Mouse (Mus musculus) MEL (cell line): ENCODE measurements around the gene Abca2. TPM values are rescaled to one million over a fixed set of nuclear protein-coding genes. Genes with fewer than 3 reads are reported as not detected.

Experiments used
- DNase-seq: peaks from one replicate; pipeline ENCODE4 v3.0.0; 2011; ENCODE audit warnings: low read depth, low spot score
- H3K27ac ChIP-seq: 2 replicates; pipeline ENCODE4 v1.5.1; 2012; ENCODE audit warnings: low read depth, mild to moderate bottlenecking, control low read depth, low read length, moderate library complexity; ENCODE audit not compliant: control insufficient read depth
- H3K27me3 ChIP-seq, 2 experiments: fragments of 150-350 bp in 1 of 2; sonication (generic) in 1 of 2; 2 replicates each; pipeline ENCODE4 v1.6.1; 2012; ENCODE audit warnings: low read length in 2 of 2, mild to moderate bottlenecking in 2 of 2, improper control_type of control experiment in 1 of 2, moderate library complexity in 1 of 2; ENCODE audit not compliant: insufficient read depth in 2 of 2, control insufficient read depth in 1 of 2
- H3K36me3 ChIP-seq, 2 experiments: 2 replicates each; pipeline ENCODE4 v1.6.1; 2012 to 2014; ENCODE audit warnings: low read length in 2 of 2, improper control_type of control experiment in 1 of 2, inconsistent platforms in 1 of 2, mild to moderate bottlenecking in 1 of 2; ENCODE audit not compliant: insufficient read depth in 2 of 2, control insufficient read depth in 1 of 2
- H3K4me1 ChIP-seq, 2 experiments: fragments of 150-350 bp in 1 of 2; sonication (generic) in 1 of 2; 2 replicates each; pipeline ENCODE4 v1.6.1; 2012; ENCODE audit warnings: low read length in 2 of 2, improper control_type of control experiment in 1 of 2, mild to moderate bottlenecking in 1 of 2; ENCODE audit not compliant: insufficient read depth in 2 of 2, control insufficient read depth in 1 of 2
- H3K4me3 ChIP-seq, 2 experiments: fragments of 150-350 bp in 1 of 2; sonication (generic) in 1 of 2; 2 replicates each; pipeline ENCODE4 v1.5.1; 2012; ENCODE audit warnings: low read depth in 2 of 2, low read length in 2 of 2, mild to moderate bottlenecking in 2 of 2, moderate library complexity in 2 of 2, control low read depth in 1 of 2, improper control_type of control experiment in 1 of 2; ENCODE audit not compliant: control insufficient read depth in 1 of 2, insufficient read depth in 1 of 2
- H3K79me2 ChIP-seq: 2 replicates; pipeline ENCODE4 v1.6.1; 2012; ENCODE audit warnings: mild to moderate bottlenecking, low read length, moderate library complexity; ENCODE audit not compliant: control insufficient read depth, poor library complexity, insufficient read depth
- H3K9ac ChIP-seq: 2 replicates; pipeline ENCODE4 v1.6.1; 2012; ENCODE audit warnings: low read depth, mild to moderate bottlenecking, control low read depth, low read length, moderate library complexity; ENCODE audit not compliant: control insufficient read depth, poor library complexity, severe bottlenecking
- H3K9me3 ChIP-seq: fragments of 150-350 bp; sonication (generic); replicated peaks from 2 replicates; pipeline ENCODE4 v1.6.1; 2012; ENCODE audit warnings: mild to moderate bottlenecking, low read length, improper control_type of control experiment, moderate library complexity; ENCODE audit not compliant: insufficient read depth
- CHD1 ChIP-seq: IDR thresholded peaks from 2 replicates; pipeline ENCODE4 v1.6.1; 2012; ENCODE audit warnings: low read depth, mild to moderate bottlenecking, inconsistent platforms, low read length, improper control_type of control experiment
- CTCF ChIP-seq, 3 experiments: IDR thresholded peaks in 2 of 3; conservative IDR thresholded peaks in 1 of 3; 2 replicates each; pipeline ENCODE4 v1.5.1; 2011 to 2012; ENCODE audit warnings: low read length in 3 of 3, low read depth in 2 of 3, mild to moderate bottlenecking in 2 of 3, improper control_type of control experiment in 1 of 3, inconsistent platforms in 1 of 3, mixed read lengths in 1 of 3, moderate library complexity in 1 of 3; ENCODE audit not compliant: control insufficient read depth in 1 of 3, insufficient read depth in 1 of 3, poor library complexity in 1 of 3, severe bottlenecking in 1 of 3
- E2F4 ChIP-seq: IDR thresholded peaks from 2 replicates; pipeline ENCODE4 v1.6.1; 2011; ENCODE audit warnings: low read depth, low read length, improper control_type of control experiment, borderline replicate concordance
- ELF1 ChIP-seq: IDR thresholded peaks from 2 replicates; pipeline ENCODE4 v1.6.1; 2014; ENCODE audit warnings: low read depth, mild to moderate bottlenecking, inconsistent platforms, low read length, improper control_type of control experiment, moderate library complexity
- GABPA ChIP-seq: IDR thresholded peaks from 2 replicates; pipeline ENCODE4 v1.6.1; 2012; ENCODE audit warnings: low read depth, mild to moderate bottlenecking, inconsistent platforms, low read length, improper control_type of control experiment, moderate library complexity
- GATA1 ChIP-seq: IDR thresholded peaks from 2 replicates; pipeline ENCODE4 v1.6.1; 2011; ENCODE audit warnings: low read depth, low read length, improper control_type of control experiment
- KAT2A ChIP-seq: conservative IDR thresholded peaks from 2 replicates; pipeline ENCODE4 v1.6.1; 2012; ENCODE audit warnings: low read depth, low read length, improper control_type of control experiment, inconsistent platforms
- MAZ ChIP-seq: IDR thresholded peaks from 2 replicates; pipeline ENCODE4 v1.6.1; 2012; ENCODE audit warnings: low read depth, mild to moderate bottlenecking, inconsistent platforms, low read length, improper control_type of control experiment
- MEF2A ChIP-seq: IDR thresholded peaks from 2 replicates; pipeline ENCODE4 v1.6.1; 2014; ENCODE audit warnings: low read depth, mild to moderate bottlenecking, inconsistent platforms, low read length, improper control_type of control experiment; ENCODE audit not compliant: poor library complexity, insufficient replicate concordance, severe bottlenecking; ENCODE audit errors: extremely low read depth
- MYB ChIP-seq: IDR thresholded peaks from 2 replicates; pipeline ENCODE4 v1.6.1; 2011; ENCODE audit warnings: mild to moderate bottlenecking, low read depth, low read length, improper control_type of control experiment
- POLR2AphosphoS2 ChIP-seq: IDR thresholded peaks from 2 replicates; pipeline ENCODE4 v1.6.1; 2011; ENCODE audit warnings: low read length, improper control_type of control experiment
- RCOR1 ChIP-seq: IDR thresholded peaks from 2 replicates; pipeline ENCODE4 v1.6.1; 2012; ENCODE audit warnings: low read depth, mild to moderate bottlenecking, inconsistent platforms, low read length, improper control_type of control experiment
- SIN3A ChIP-seq: IDR thresholded peaks from 2 replicates; pipeline ENCODE4 v1.6.1; 2012; ENCODE audit warnings: low read length, improper control_type of control experiment, inconsistent platforms
- SMC3 ChIP-seq: IDR thresholded peaks from 2 replicates; pipeline ENCODE4 v1.6.1; 2011; ENCODE audit warnings: low read depth, low read length, improper control_type of control experiment
- TAL1 ChIP-seq: IDR thresholded peaks from 2 replicates; pipeline ENCODE4 v1.6.1; 2012; ENCODE audit warnings: mild to moderate bottlenecking, inconsistent platforms, low read length, moderate library complexity, mixed read lengths
- TCF12 ChIP-seq: IDR thresholded peaks from 2 replicates; pipeline ENCODE4 v1.6.1; 2014; ENCODE audit warnings: low read depth, mild to moderate bottlenecking, inconsistent platforms, low read length, improper control_type of control experiment, moderate library complexity
- ZKSCAN1 ChIP-seq: IDR thresholded peaks from 2 replicates; pipeline ENCODE4 v1.6.1; 2012; ENCODE audit warnings: low read depth, mild to moderate bottlenecking, inconsistent platforms, low read length, improper control_type of control experiment, moderate library complexity
- ZNF384 ChIP-seq: IDR thresholded peaks from 2 replicates; pipeline ENCODE4 v1.6.1; 2012; ENCODE audit warnings: low read depth, mild to moderate bottlenecking, inconsistent platforms, low read length, improper control_type of control experiment
- polyA plus RNA-seq, 2 experiments: library from polyadenylated mRNA; stranded (reverse) in 1 of 2; unstranded in 1 of 2; fragments of >175 nt in 1 of 2; fragments of >200 nt in 1 of 2; gene quantifications; 2 replicates each; pipeline versions ENCODE4 v1.2.1 to v1.2.4; 2012; ENCODE audit warnings: low replicate concordance in 2 of 2, low read depth in 1 of 2; ENCODE audit not compliant: insufficient read length in 2 of 2, insufficient read depth in 1 of 2, missing spikeins in 1 of 2
- total RNA-seq: library from RNA; depleted of rRNA; stranded (reverse); fragments of 300-350 nt; gene quantifications from 2 replicates; pipeline ENCODE4 v1.2.3, GENCODE M21; 2012

The Abca2 gene
- total and polyA plus RNA-seq, 3 experiments: 10.4 to 42.2 TPM; not detected in 1

DNA sequence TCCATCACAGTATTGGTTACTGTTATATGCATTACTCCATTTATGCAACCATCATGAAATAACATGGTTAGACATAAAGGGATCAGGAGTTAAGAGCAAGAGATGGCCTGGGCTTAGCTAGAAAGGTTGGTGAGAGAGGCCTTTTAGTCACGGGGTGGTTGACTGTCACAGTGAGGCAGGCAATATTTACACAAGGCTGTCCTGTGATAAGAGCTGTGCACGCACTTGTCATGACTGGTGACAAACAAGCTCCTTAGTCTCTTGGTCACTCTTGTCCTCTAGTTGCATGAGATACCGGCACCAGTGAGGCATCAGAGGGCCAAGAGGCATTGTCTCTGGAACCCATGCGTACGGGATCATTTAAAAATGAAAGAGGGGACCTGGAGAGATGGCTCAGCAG, 44.0 kb upstream of the Abca2 start:
- Histone ChIP-seq H3K36me3 (no peaks in the 10 kb centered on the region), H3K9me3 (no peaks in the 10 kb centered on the region), H3K27ac (no peak overlapping the region), H3K4me1 (no peaks in the 10 kb centered on the region), H3K4me3 (no peak overlapping the region), H3K79me2 (no peaks in the 10 kb centered on the region), H3K9ac (no peak overlapping the region)
- TF ChIP-seq MYB (no peak), MAZ (no peak), ZKSCAN1 (no peak), ELF1 (no peak), E2F4 (no peak), MEF2A (no peak), KAT2A (no peak), POLR2AphosphoS2 (no peak), CHD1 (no peak), TCF12 (no peak), CTCF (IDR thresholded peaks at IDR 0.05 in 2 of 3, conservative IDR thresholded peaks at IDR 0.05 in 1 of 3; ENCODE audit: control insufficient read depth in 1 of 3, insufficient read depth in 1 of 3, low read depth in 2 of 3, low read length in 3 of 3, poor library complexity in 1 of 3, severe bottlenecking in 1 of 3) (no peak), SMC3 (no peak)
- TF ChIP-seq, all 39 proteins: peak for 0
- no peak for DNase-seq
- H3K27me3 ChIP-seq: no peaks in the 10 kb centered on the region; a peak in 1 of 4 replicates

DNA sequence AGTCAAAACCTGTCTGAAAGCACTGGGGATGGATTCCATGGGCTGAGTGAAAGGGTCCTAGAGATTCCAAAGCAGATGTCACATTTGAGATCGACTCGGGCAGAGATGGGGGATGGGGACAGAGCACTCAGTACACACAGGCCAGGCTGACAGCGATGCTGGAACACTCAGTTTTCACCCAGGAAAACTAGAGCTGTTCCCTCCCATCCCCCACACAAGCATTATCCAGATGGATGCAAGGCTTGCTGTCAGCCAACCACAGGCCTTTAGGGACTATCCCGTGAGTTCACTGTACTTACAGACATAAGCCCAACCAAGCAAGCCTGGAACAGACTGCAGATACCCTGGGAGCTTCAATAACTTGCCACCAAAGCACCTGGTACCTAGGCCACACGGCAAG, 37.2 kb upstream of the Abca2 start:
- H3K27ac ChIP-seq: no peak overlapping the region
- TF ChIP-seq SIN3A (no peak), RCOR1 (no peak), MYB (no peak), TAL1 (no peak), GATA1 (no peak), SMC3 (no peak), ZNF384 (no peak), GABPA (no peak)
- H3K4me3 ChIP-seq: no peak overlapping the region
- H3K9me3 ChIP-seq: no peaks in the 10 kb centered on the region
- H3K4me1 ChIP-seq: no peaks in the 10 kb centered on the region
- peaks cover 2 to 4% of the 10 kb centered on the region in 2 experiments for H3K27me3 ChIP-seq
- no peak overlapping the region for H3K9ac ChIP-seq
- no peaks in the 10 kb centered on the region for H3K79me2 ChIP-seq
- no peaks in the 10 kb centered on the region for H3K36me3 ChIP-seq
- no peak for DNase-seq
